Mouse (Mus musculus) erythroblast, embryonic 14.5 days (primary cell): ENCODE results near the gene Pramef25. TPM values are rescaled to one million over a fixed set of nuclear protein-coding genes. Genes with fewer than 3 reads are reported as not detected.
"Not testable (repeated sequence)": the region's sequence is repeated elsewhere in the genome, so short reads cannot be mapped to it uniquely, and the experiment has no call there.

ENCODE experiments used
- H3K27me3 ChIP-seq: 2 replicates; pipeline ENCODE4 v1.6.1; 2012; ENCODE audit warnings: inconsistent platforms; ENCODE audit not compliant: control insufficient read depth
- H3K36me3 ChIP-seq: 2 replicates; pipeline ENCODE4 v1.6.1; 2012; ENCODE audit warnings: mild to moderate bottlenecking, inconsistent platforms; ENCODE audit not compliant: control insufficient read depth
- H3K4me1 ChIP-seq: 2 replicates; pipeline ENCODE4 v1.6.1; 2012; ENCODE audit warnings: inconsistent platforms; ENCODE audit not compliant: control insufficient read depth
- H3K4me3 ChIP-seq: replicated peaks from 2 replicates; pipeline ENCODE3; 2012; ENCODE audit warnings: moderate library complexity, mild to moderate bottlenecking, inconsistent platforms
- H3K9me3 ChIP-seq: 2 replicates; pipeline ENCODE4 v1.6.1; 2012; ENCODE audit warnings: low read length, inconsistent platforms, mixed read lengths; ENCODE audit not compliant: control insufficient read depth
- polyA plus RNA-seq: library from polyadenylated mRNA; stranded (reverse); fragments of >175 nt; gene quantifications from 2 replicates; pipeline ENCODE4 v1.2.3, GENCODE M21; 2012

Gene Pramef25
- not detected in 2 replicates for polyA plus RNA-seq

DNA sequence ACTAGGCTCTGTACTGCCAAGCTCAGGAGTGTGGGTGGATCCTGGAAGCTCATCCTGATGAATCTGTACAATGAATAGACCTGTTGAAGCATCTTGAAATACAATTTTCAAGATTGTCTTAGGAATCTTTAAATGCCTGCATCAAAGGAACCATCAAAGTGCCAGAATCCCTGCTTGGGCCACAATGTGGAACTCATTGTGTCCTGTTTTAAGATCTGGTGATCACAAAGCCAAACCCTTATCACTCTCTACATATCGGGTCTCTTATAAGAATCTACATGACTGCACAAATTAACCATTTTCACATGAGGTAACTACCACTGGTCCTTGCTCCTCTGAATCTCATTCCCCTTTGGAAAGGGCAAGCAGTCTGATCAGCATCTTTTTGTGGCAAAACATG is at the start of gene Pramef25:
Gene Pramef25 (minus strand): TSS at position 101 of the 400 bp plus-strand sequence.
- H3K4me1 ChIP-seq, H3K9me3 ChIP-seq, H3K4me3 ChIP-seq, H3K36me3 ChIP-seq, H3K27me3 ChIP-seq: not testable (repeated sequence)

DNA sequence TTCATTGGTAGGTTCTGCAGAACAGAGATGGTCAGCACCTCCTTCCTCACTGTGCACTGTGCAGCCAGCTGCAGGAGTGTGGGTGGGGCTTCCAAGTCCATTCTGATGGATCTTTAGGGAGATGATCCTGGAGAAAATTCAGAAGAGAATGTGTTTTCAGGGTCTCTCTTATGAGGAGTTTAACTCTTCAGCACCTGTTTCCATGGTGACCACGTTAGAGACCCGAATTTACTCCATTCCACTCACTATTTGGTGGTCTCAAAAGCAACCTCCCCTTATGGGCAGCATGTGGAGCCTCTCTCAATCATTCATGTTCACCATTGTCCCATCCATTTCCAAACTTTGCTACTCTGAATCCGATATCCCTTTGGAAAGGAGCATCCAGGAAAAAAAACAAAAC is 43.5 kb upstream of the Pramef25 start, which contains the start of gene Pramef17:
Gene Pramef17 (minus strand): TSS at position 101 of the 400 bp plus-strand sequence.
- H3K9me3 ChIP-seq, H3K27me3 ChIP-seq, H3K4me1 ChIP-seq, H3K4me3 ChIP-seq, H3K36me3 ChIP-seq: not testable (repeated sequence)

DNA sequence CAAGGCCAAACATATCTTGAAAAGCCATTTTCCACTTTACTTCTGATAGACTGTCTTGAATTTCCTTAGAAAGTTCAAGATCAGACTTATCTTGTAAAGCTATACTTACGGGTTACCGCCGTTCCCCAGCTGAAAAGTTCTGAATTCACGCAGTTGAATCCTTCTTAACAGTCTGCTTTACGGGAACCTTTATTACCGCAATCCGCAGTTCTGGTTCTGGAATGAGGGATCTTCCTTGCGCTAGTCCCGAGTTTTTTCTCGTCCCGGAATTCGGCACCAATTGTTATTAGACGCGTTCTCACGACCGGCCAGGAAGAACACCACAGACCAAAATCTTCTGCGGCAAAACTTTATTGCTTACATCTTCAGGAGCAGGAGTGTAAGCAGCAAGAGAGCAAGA is 37.3 kb upstream of the Pramef25 start:
- H3K36me3 ChIP-seq, H3K4me3 ChIP-seq, H3K27me3 ChIP-seq, H3K4me1 ChIP-seq, H3K9me3 ChIP-seq: not testable (repeated sequence)

DNA sequence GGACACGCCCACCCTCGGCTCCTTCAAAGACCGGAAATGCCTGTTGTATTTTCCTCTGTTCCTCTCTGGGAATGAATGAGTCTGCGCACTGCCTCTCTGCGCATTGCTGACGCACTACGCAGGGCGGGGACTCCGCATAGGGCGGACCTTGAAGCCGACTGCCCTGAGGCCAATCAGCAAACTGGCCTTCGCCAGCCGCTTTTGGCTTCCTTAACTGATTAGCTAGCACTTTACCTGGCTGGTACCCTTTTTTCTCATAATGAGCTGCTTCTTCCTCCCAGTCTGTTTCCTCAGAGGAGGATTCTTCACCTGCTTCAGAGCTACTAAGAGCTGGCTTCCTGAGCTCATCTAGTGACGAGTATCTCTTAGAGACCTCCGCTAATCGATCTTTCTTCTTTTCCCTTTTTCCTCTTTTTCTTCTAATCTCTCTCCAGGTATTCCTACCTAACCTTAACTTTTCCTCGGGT is 36.7 kb upstream of the Pramef25 start:
- H3K9me3 ChIP-seq, H3K36me3 ChIP-seq, H3K4me1 ChIP-seq, H3K27me3 ChIP-seq, H3K4me3 ChIP-seq: not testable (repeated sequence)

DNA sequence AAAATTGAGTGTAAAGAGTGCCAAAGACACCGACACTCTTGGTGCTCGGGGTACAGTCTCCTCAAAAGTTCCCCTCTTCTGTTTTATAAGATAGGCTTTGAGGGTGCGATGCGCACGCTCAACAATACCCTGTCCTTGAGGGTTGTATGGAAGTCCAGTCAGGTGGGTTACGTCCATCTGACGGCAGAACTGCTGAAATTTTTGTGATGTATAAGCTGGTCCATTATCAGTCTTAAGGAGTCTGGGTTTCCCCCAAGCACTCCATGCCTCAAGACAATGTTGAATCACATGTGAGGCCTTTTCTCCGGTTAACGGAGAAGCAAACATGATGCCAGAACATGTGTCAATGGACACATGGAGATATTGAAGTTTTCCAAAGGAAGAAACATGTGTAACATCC is 34.9 kb upstream of the Pramef25 start:
- not testable (repeated sequence) for H3K4me3 ChIP-seq, H3K36me3 ChIP-seq, H3K9me3 ChIP-seq, H3K27me3 ChIP-seq, H3K4me1 ChIP-seq

DNA sequence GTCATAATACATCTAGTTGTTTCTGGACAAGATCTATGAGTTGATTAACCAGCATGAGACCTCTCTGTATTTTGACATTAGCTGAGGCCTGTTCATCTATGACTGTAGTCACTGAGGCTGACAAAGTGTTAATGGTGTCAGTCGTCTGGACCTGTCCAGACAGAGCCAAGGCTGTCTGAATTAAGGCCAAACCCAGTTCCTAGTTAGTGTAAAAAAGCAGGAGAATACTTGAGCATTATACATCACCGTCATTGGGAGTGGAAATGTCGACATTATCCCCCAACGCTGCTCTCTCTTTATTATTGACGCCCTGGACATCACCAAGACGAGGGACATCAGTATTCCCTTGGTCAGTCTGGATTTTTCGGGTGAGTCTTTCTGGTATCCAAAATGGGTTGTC is 34.3 kb upstream of the Pramef25 start:
- H3K9me3 ChIP-seq, H3K4me3 ChIP-seq, H3K27me3 ChIP-seq, H3K4me1 ChIP-seq, H3K36me3 ChIP-seq: not testable (repeated sequence)

DNA sequence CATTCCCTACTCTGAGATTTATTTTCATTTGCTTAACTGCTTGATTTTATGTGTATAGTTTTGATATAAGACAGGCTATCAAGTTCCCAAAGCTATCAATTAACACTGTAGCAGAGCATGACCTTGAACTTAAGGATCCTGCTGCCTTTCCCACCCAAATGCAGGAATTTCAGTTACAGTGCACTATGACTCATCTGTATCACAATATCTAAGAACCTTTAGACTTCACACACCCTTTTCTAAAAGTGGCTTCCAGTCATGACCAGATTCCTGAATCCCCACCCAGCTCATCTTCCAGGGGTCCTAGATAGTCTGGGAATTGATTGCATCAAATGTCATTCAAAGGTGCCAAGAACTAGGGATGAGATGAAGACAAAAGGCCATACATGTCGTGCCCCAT is 32.6 kb upstream of the Pramef25 start:
- not testable (repeated sequence) for H3K27me3 ChIP-seq, H3K36me3 ChIP-seq, H3K4me3 ChIP-seq, H3K4me1 ChIP-seq, H3K9me3 ChIP-seq

DNA sequence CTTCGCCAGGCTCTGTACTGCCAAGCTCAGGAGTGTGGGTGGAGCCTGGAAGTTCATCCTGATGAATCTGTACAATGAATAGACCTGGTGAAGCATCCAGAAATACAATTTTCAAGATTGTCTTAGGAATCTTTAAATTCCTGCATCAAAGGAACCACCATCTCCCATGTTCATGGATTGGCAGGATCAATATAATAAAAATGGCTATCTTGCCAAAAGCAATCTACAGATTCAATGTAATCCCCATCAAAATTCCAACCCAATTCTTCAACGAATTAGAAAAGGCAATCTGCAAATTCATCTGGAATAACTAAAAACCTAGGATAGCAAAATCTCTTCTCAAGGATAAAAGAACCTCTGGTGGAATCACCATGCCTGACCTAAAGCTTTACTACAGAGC is 16.0 kb upstream of the Pramef25 start, which contains the start of gene Gm13101:
Gene Gm13101 (minus strand): TSS at position 101 of the 400 bp plus-strand sequence.
- H3K4me1 ChIP-seq, H3K4me3 ChIP-seq, H3K36me3 ChIP-seq, H3K9me3 ChIP-seq, H3K27me3 ChIP-seq: not testable (repeated sequence)

DNA sequence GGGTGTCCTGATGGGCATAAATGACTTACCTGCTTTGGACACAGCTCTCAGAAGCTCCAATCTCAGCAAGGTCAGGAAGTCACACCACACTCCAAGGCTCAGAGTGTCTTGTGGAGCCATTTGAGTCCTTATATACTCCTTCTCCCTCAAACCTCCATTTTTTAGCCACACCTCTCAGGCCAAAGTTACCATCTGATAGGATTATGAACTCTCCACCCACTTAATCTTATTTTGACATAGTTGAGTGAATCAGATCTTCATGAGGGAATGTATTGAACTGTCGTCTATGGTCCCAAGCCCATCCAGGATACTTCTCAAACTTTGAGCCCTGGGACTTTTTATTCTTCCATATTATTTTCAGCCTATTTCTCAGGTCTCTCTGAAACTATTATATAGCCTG is 50.5 kb downstream of the Pramef25 start, which contains the start of gene Pramef6:
Gene Pramef6 (minus strand): TSS at position 101 of the 400 bp plus-strand sequence.
- H3K4me1 ChIP-seq, H3K27me3 ChIP-seq, H3K4me3 ChIP-seq, H3K36me3 ChIP-seq: not testable (repeated sequence)
- peaks cover 19% of the 10 kb centered on the region for H3K9me3 ChIP-seq

Other genes starting within 250 kb of the Pramef25 start
- not detected in 2 replicates for gene Gm13089, start 248.3 kb downstream of the Pramef25 start, polyA plus RNA-seq
- not detected in 2 replicates for gene Gm13078, start 231.6 kb downstream of the Pramef25 start, polyA plus RNA-seq
- gene Gm13023, start 161.7 kb downstream of the Pramef25 start, polyA plus RNA-seq, result not detected in 2 replicates
- not detected in 2 replicates for gene Gm13084, start 134.9 kb downstream of the Pramef25 start, polyA plus RNA-seq
- 0.05 TPM in 1 of 2 replicates, not detected in the other for gene Gm13103, start 104.5 kb downstream of the Pramef25 start, polyA plus RNA-seq
- not detected in 2 replicates for gene Pramef6, start 50.6 kb downstream of the Pramef25 start, polyA plus RNA-seq
- gene Gm13101, start 15.9 kb upstream of the Pramef25 start, polyA plus RNA-seq, result not detected in 2 replicates
- gene Pramef17, start 43.4 kb upstream of the Pramef25 start, polyA plus RNA-seq, result not detected in 2 replicates
- gene Pramel4, start 108.1 kb upstream of the Pramef25 start, polyA plus RNA-seq, result not detected in 2 replicates
- not detected in 2 replicates for gene Gm13102, start 155.5 kb upstream of the Pramef25 start, polyA plus RNA-seq
- gene Oog3, start 211.6 kb upstream of the Pramef25 start, polyA plus RNA-seq, result not detected in 2 replicates
- gene Oog2, start 239.7 kb upstream of the Pramef25 start, polyA plus RNA-seq, result not detected in 2 replicates